Mouse (Mus musculus) kidney, postnatal 0 days (tissue): Measurements from ENCODE around the gene Srp68. TPM values are rescaled to one million over a fixed set of nuclear protein-coding genes. Genes with fewer than 3 reads are reported as not detected.

Experiments used
- ATAC-seq: fragments of 200-750 bp; cut with Nextera tagmentation; replicated peaks from 2 replicates; pipeline ENCODE4 v1.8.0; 2017; ENCODE audit warnings: low read depth, moderate number of reproducible peaks, moderate TSS enrichment, moderate library complexity; ENCODE audit not compliant: low FRiP score
- DNase-seq: peaks from one replicate; pipeline ENCODE4 v3.0.0-alpha.2; 2016; ENCODE audit warnings: low spot score
- H3K27ac ChIP-seq: fragments of 300-500 bp; sonication (generic); 2 replicates; pipeline ENCODE4 v1.5.1; 2014; ENCODE audit warnings: mild to moderate bottlenecking
- H3K27me3 ChIP-seq: fragments of 300-500 bp; sonication (generic); 2 replicates; pipeline ENCODE4 v1.6.1; 2014; ENCODE audit warnings: low read length, mixed read lengths; ENCODE audit not compliant: insufficient read depth
- H3K36me3 ChIP-seq: fragments of 300-500 bp; sonication (generic); 2 replicates; pipeline ENCODE4 v1.6.1; 2014; ENCODE audit warnings: low read length, mixed read lengths; ENCODE audit not compliant: insufficient read depth
- H3K4me1 ChIP-seq: fragments of 300-500 bp; sonication (generic); replicated peaks from 2 replicates; pipeline ENCODE4 v1.6.1; 2014; ENCODE audit warnings: antibody characterized with exemption, low read length, mixed read lengths; ENCODE audit not compliant: insufficient read depth
- H3K4me2 ChIP-seq: fragments of 300-500 bp; sonication (generic); 2 replicates; pipeline ENCODE4 v1.6.1; 2014; ENCODE audit warnings: mild to moderate bottlenecking, low read length, moderate library complexity, mixed read lengths
- H3K4me3 ChIP-seq: fragments of 300-500 bp; sonication (generic); replicated peaks from 2 replicates; pipeline ENCODE4 v1.5.1; 2014; ENCODE audit warnings: low read depth, low read length
- H3K9ac ChIP-seq: fragments of 300-500 bp; sonication (generic); 2 replicates; pipeline ENCODE4 v1.6.1; 2014; ENCODE audit warnings: low read depth, low read length
- H3K9me3 ChIP-seq: fragments of 300-500 bp; sonication (generic); replicated peaks from 2 replicates; pipeline ENCODE4 v1.6.1; 2016; ENCODE audit warnings: low read length, inconsistent platforms, mixed read lengths
- CTCF ChIP-seq: IDR thresholded peaks from 2 replicates; pipeline ENCODE4 v1.5.1; 2016; ENCODE audit warnings: antibody characterized with exemption, low read depth, mild to moderate bottlenecking, moderate library complexity
- WGBS: fragments of 180-500 bp; shearing (Covaris S2); extraction: QIAGEN DNeasy Blood & Tissue Kit; methylation state at CpG from one replicate; pipeline ENCODE4 v1.1.7; 2014; 5-methylcytosine and 5-hydroxymethylcytosine counted together
- polyA plus RNA-seq: library from polyadenylated mRNA; unstranded; fragments of >200 nt; fragmentation: Nextera tagmentation; extraction: Ambion mirVana; gene quantifications from 2 replicates; pipeline ENCODE4 v1.2.1, GENCODE M21; 2015

Srp68 gene
- polyA plus RNA-seq, 1 experiment from 2014 or later = 62.1 TPM

DNA sequence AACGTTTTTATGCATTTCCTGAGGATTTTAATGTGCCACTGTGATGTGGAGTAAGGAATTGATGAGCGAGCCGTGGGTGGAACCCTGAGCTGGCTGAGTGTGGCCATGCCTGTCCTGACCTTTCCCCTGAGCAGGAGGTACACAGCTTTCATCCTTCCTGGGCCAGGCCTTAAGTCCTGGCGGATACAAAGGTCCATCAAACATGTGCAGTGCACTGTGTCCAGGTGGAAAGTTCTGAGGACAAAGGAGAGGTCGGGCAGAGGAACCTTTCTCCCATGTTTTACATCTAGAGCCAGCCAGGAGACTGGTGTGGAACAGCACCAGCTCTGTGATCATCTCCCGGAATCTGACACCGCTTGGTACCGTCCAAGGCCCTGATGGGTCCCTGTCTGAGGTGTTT lies 64.8 kb downstream of the Srp68 start:
- no peaks in the 10 kb centered on the region for H3K9me3 ChIP-seq
- H3K36me3 ChIP-seq = peaks cover 22% of the 10 kb centered on the region
- H3K4me3 ChIP-seq = no peak overlapping the region
- H3K4me2 ChIP-seq = no peak overlapping the region
- no peaks in the 10 kb centered on the region for H3K4me1 ChIP-seq
- no peak overlapping the region for H3K9ac ChIP-seq
- no peaks in the 10 kb centered on the region for H3K27me3 ChIP-seq
- TF ChIP-seq CTCF = no peak
- no peak overlapping the region for H3K27ac ChIP-seq
- 47% methylated on average over 8 of the region's 8 CpGs for WGBS
- ATAC-seq = peak; percentile 55; the same call in 1 of the 2 replicates
- peak; percentile 14 for DNase-seq

DNA sequence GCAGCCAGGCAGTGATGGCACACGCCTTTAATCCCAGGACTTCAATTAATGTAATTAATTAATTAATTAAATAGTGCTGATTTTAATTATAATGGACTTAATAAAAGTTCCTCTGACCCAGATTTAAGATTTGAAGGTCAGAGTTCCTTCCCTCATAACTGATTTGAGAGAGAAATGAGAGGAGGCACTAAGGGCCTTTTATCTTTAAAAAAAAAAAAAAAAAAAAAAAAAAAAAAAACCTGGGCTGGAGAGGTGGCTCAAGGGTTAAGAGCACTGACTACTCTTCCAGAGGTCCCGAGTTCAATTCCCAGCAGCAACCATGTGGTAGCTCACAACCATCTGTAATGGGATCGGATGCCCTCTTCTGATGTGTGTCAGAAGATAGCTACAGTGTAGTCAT lies 65.4 kb downstream of the Srp68 start:
- 79% methylated on average over 3 of the region's 3 CpGs for WGBS
- DNase-seq = no peak
- H3K36me3 ChIP-seq = peaks cover 22% of the 10 kb centered on the region
- no peak overlapping the region for H3K4me2 ChIP-seq
- no peak overlapping the region for H3K4me3 ChIP-seq
- no peak for ATAC-seq
- H3K4me1 ChIP-seq = no peaks in the 10 kb centered on the region
- H3K27ac ChIP-seq = no peak overlapping the region
- H3K9ac ChIP-seq = no peak overlapping the region
- no peaks in the 10 kb centered on the region for H3K27me3 ChIP-seq
- H3K9me3 ChIP-seq = no peaks in the 10 kb centered on the region
- TF ChIP-seq CTCF = no peak

DNA sequence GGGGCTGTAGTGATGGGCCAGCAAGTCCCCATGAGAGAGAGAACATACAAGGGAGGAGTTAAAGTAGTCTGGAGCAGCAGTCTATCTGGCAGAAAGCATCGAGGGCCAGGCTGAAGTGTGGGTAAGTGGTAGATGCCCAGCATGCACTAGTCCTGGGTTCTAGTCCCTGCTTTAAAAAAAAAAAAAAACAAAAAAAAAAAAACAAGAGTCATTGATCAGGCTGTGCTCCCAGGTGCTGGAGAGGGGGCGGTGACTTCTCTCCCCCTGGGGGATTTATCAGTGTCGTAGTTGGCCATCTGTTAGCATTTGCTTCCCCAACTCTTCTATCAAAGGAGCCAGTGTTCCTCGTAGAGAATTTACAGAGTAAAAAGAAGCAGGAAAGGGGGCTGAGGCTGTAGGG lies 67.3 kb downstream of the Srp68 start:
- Histone ChIP-seq H3K4me3 (no peak overlapping the region), H3K9me3 (no peaks in the 10 kb centered on the region), H3K36me3 (peaks cover 22% of the 10 kb centered on the region), H3K27me3 (no peaks in the 10 kb centered on the region), H3K27ac (no peak overlapping the region), H3K4me1 (no peaks in the 10 kb centered on the region), H3K4me2 (no peak overlapping the region), H3K9ac (no peak overlapping the region)
- ATAC-seq = no peak
- no peak for DNase-seq
- WGBS = 84% methylated on average over 4 of the region's 4 CpGs
- no peak for TF ChIP-seq CTCF

DNA sequence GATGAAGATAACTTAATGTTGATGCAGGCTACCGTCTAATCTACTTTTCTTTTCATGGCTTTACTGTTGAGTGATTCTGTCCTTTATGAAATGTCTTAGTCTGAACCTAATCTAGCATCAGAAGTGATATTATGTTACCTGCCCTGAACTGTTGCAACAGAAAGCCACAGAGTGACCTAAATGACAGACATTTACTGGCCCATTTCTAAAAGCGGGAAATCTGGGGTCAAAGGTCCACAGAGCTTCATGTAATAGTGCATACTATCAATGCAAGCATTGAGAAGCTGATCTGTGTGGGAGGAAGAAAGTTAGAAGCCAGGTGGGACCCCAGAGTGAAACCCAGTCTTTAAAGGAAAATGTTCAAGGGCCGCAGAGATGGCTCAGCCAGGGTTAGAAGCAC lies 70.9 kb downstream of the Srp68 start:
- H3K27ac ChIP-seq = no peak overlapping the region
- no peak overlapping the region for H3K9ac ChIP-seq
- no peak overlapping the region for H3K4me2 ChIP-seq
- DNase-seq (no peak), ATAC-seq (no peak)
- no peaks in the 10 kb centered on the region for H3K9me3 ChIP-seq
- 74% methylated on average over 3 of the region's 3 CpGs for WGBS
- no peaks in the 10 kb centered on the region for H3K27me3 ChIP-seq
- H3K4me1 ChIP-seq = peaks cover under 1% of the 10 kb centered on the region; the same call in 1 of the 2 replicates
- no peak overlapping the region for H3K4me3 ChIP-seq
- peaks cover 22% of the 10 kb centered on the region for H3K36me3 ChIP-seq
- no peak for TF ChIP-seq CTCF

DNA sequence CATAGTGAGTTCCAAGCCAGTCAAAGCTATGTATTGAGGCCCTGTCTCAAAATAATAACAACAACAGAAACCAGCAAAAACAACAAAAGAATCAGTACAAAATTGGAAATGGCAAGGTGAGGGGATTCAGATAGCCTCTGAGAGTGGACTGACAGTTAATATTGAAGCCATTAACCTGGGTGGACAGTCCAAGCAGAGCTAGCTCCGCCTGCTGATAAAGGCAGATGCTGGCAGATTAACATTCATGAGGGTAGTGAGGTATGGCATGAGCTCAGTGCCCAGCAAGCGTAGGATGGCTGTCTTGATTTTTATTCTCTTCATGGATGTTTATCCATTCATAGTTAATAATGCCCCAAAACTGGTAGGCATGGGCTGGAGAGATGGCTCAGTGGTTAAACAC lies 72.9 kb downstream of the Srp68 start:
- H3K27me3 ChIP-seq = no peaks in the 10 kb centered on the region
- H3K9me3 ChIP-seq = no peaks in the 10 kb centered on the region
- TF ChIP-seq CTCF = no peak
- 73% methylated on average over 2 of the region's 2 CpGs for WGBS
- H3K4me3 ChIP-seq = no peak overlapping the region
- no peak for DNase-seq
- H3K9ac ChIP-seq = no peak overlapping the region
- H3K36me3 ChIP-seq = peaks cover 16% of the 10 kb centered on the region
- no peak for ATAC-seq
- no peak overlapping the region for H3K27ac ChIP-seq
- H3K4me2 ChIP-seq = no peak overlapping the region
- peaks cover 2% of the 10 kb centered on the region; the same call in 1 of the 2 replicates for H3K4me1 ChIP-seq

DNA sequence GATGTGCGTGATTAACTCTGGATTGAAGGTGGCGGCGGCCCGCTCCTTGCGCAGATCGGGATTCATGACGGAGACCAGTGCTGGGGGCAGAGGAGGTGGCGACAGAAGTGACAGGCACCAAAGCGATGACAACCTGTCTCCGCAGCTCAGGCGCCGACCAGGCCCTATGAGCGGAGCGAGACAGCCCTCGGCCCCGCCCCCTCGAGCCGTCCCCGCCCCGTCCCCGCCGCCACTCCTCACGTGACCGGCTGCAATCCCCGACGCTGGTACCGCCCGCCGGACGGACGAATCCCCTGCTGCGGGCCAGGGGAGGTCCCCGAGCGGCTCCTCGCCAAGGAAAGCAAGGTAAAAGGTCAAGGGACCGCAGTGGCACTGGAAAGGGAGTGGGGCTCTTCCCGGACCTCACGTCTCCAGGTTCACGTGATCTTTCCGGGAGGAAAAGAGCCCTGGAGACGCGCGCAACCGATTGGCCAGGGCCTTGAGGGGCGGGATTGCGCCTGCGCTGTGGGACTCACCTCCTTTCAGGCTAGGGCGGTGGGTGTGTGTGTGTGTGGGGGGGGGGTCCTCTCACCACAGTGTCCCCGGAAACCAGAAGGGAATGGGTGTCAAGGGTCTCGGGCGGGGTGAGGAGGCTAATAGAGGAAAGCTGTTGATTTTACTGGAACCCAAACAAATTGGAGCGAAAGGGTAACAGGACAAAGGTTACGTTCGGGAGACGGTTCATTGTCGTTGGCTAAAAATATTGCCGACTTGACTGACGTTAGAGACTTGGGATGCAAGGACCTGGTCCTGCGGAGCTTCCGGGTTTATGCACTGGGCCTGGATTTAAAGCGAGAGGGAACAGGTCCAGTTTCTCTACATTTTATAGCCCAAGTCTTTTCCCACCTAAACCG lies 75.1 kb downstream of the Srp68 start, which contains the start of the genes Ten1 and Acox1:
TSS of gene Ten1 (plus strand) at position 217 of the 893 bp plus-strand sequence.
TSS of gene Acox1 (minus strand) at position 407 of the 893 bp plus-strand sequence.
- WGBS = under 1% methylated on average over 61 of the region's 62 CpGs
- TF ChIP-seq CTCF = no peak
- Histone ChIP-seq H3K4me2 (peak within 1 kb of the TSS; percentile 80), H3K36me3 (peaks cover 5% of the 10 kb centered on the region; the same call in 1 of the 2 replicates), H3K27me3 (no peaks in the 10 kb centered on the region), H3K27ac (peak within 1 kb of the TSS; percentile 94), H3K9me3 (no peaks in the 10 kb centered on the region), H3K4me1 (peaks cover 2% of the 10 kb centered on the region; the same call in 1 of the 2 replicates), H3K4me3 (peak within 1 kb of the TSS; percentile 75), H3K9ac (peak within 1 kb of the TSS; percentile 88)
- ATAC-seq (peak; percentile 94), DNase-seq (peak; percentile 97)
